Mouse (Mus musculus): Measurements from ENCODE around the gene Hmox2.
"Not testable (repeated sequence)": the region's sequence is repeated elsewhere in the genome, so short reads cannot be mapped to it uniquely, and the experiment has no call there.

Hmox2 gene

GRCm38 (mm10) chr16:4725780-4726527, at the start of gene Hmox2:
Gene Hmox2, plus strand, starts transcription at chr16:4726361.
- peak; percentile 97 for DNase-seq (ENCODE audit: low spot score)

- DNase-seq (ENCODE audit: low spot score): no peak
These were observed 49.3 kb upstream of the Hmox2 start for GRCm38 (mm10) chr16:4676836-4677235.

- no peak for DNase-seq (ENCODE audit: low spot score)
These were observed 48.1 kb upstream of the Hmox2 start for GRCm38 (mm10) chr16:4678080-4678479.

- peak; percentile 89 for DNase-seq (ENCODE audit: low spot score)
These were observed 46.8 kb upstream of the Hmox2 start, which contains the start of gene Coro7 for GRCm38 (mm10) chr16:4679121-4680018. Gene Coro7, minus strand, starts transcription at chr16:4679777.

- not testable (repeated sequence) for DNase-seq (ENCODE audit: low spot score)
These were observed 45.2 kb upstream of the Hmox2 start for GRCm38 (mm10) chr16:4680922-4681455.

GRCm38 (mm10) chr16:4682628-4683179, 43.5 kb upstream of the Hmox2 start:
- no peak for DNase-seq (ENCODE audit: low spot score)

- no peak for DNase-seq (ENCODE audit: low spot score)
These were observed 43.0 kb upstream of the Hmox2 start for GRCm38 (mm10) chr16:4683193-4683580.

- DNase-seq (ENCODE audit: low spot score): peak; percentile 99
These were observed 42.3 kb upstream of the Hmox2 start for GRCm38 (mm10) chr16:4683581-4684456.

GRCm38 (mm10) chr16:4684457-4684791, 41.7 kb upstream of the Hmox2 start:
- no peak for DNase-seq (ENCODE audit: low spot score)

GRCm38 (mm10) chr16:4689371-4689770, 36.8 kb upstream of the Hmox2 start:
- DNase-seq (ENCODE audit: low spot score): not testable (repeated sequence)

GRCm38 (mm10) chr16:4701211-4701610, 24.9 kb upstream of the Hmox2 start:
- no peak for DNase-seq (ENCODE audit: low spot score)

GRCm38 (mm10) chr16:4702646-4703045, 23.5 kb upstream of the Hmox2 start:
- DNase-seq (ENCODE audit: low spot score): no peak

- DNase-seq (ENCODE audit: low spot score): no peak
These were observed 20.6 kb upstream of the Hmox2 start for GRCm38 (mm10) chr16:4705541-4705940.

GRCm38 (mm10) chr16:4711173-4711572, 15.0 kb upstream of the Hmox2 start:
- no peak for DNase-seq (ENCODE audit: low spot score)

- no peak for DNase-seq (ENCODE audit: low spot score)
These were observed 12.1 kb upstream of the Hmox2 start for GRCm38 (mm10) chr16:4713861-4714710.

GRCm38 (mm10) chr16:4717866-4718265, 8.3 kb upstream of the Hmox2 start:
- DNase-seq (ENCODE audit: low spot score): no peak

GRCm38 (mm10) chr16:4718753-4719518, 7.2 kb upstream of the Hmox2 start, which contains the start of gene Nmral1:
Gene Nmral1, minus strand, starts transcription at chr16:4719356.
- DNase-seq (ENCODE audit: low spot score): peak; percentile 68

GRCm38 (mm10) chr16:4722128-4722914, 3.8 kb upstream of the Hmox2 start:
- no peak for DNase-seq (ENCODE audit: low spot score)

GRCm38 (mm10) chr16:4722915-4723209, 3.3 kb upstream of the Hmox2 start:
- DNase-seq (ENCODE audit: low spot score): no peak
